Mouse (Mus musculus) megakaryocyte, embryonic 14.5 days (primary cell): ENCODE data around the gene Dpm3. TPM values are rescaled to one million over a fixed set of nuclear protein-coding genes. Genes with fewer than 3 reads are reported as not detected.

Experiments
- H3K27me3 ChIP-seq: replicated peaks from 2 replicates; pipeline ENCODE3; 2012; ENCODE audit warnings: inconsistent platforms
- H3K36me3 ChIP-seq: replicated peaks from 2 replicates; pipeline ENCODE3; 2012; ENCODE audit warnings: low read length, inconsistent platforms, mixed read lengths
- H3K4me1 ChIP-seq: 2 replicates; pipeline ENCODE4 v1.6.1; 2012; ENCODE audit warnings: inconsistent platforms
- H3K4me3 ChIP-seq: replicated peaks from 2 replicates; pipeline ENCODE3; 2012; ENCODE audit warnings: moderate library complexity, mild to moderate bottlenecking, inconsistent platforms
- H3K9me3 ChIP-seq: 2 replicates; pipeline ENCODE4 v1.6.1; 2012; ENCODE audit warnings: inconsistent platforms
- FLI1 ChIP-seq: IDR thresholded peaks from 2 replicates; pipeline ENCODE4 v1.6.1; 2012; ENCODE audit warnings: low read length, inconsistent platforms, mixed read lengths
- GATA1 ChIP-seq: IDR thresholded peaks from 3 replicates; pipeline ENCODE4 v1.6.1; 2012; ENCODE audit warnings: mixed read lengths, low read length, inconsistent platforms, borderline replicate concordance
- polyA plus RNA-seq: library from polyadenylated mRNA; stranded (reverse); fragments of >175 nt; gene quantifications from 2 replicates; pipeline ENCODE4 v1.2.3, GENCODE M21; 2012; ENCODE audit warnings: low replicate concordance; ENCODE audit not compliant: insufficient read depth

Dpm3 gene
- polyA plus RNA-seq, 1 experiment: 435 TPM

GRCm38 (mm10) chr3:89260211-89260610 lies 1.1 kb downstream of the Dpm3 start:
- TF ChIP-seq GATA1 (no peak), FLI1 (no peak)
- Histone ChIP-seq H3K4me3 (no peak overlapping the region), H3K36me3 (no peaks in the 10 kb centered on the region), H3K4me1 (peaks cover 45% of the 10 kb centered on the region), H3K27me3 (peaks cover 18% of the 10 kb centered on the region), H3K9me3 (no peaks in the 10 kb centered on the region)

GRCm38 (mm10) chr3:89262417-89262816 lies 3.3 kb downstream of the Dpm3 start:
- TF ChIP-seq GATA1 (no peak), FLI1 (no peak)
- Histone ChIP-seq H3K27me3 (peaks cover 18% of the 10 kb centered on the region), H3K4me3 (peak overlapping the region; percentile 8), H3K9me3 (no peaks in the 10 kb centered on the region), H3K36me3 (no peaks in the 10 kb centered on the region), H3K4me1 (peaks cover 49% of the 10 kb centered on the region)

DNA sequence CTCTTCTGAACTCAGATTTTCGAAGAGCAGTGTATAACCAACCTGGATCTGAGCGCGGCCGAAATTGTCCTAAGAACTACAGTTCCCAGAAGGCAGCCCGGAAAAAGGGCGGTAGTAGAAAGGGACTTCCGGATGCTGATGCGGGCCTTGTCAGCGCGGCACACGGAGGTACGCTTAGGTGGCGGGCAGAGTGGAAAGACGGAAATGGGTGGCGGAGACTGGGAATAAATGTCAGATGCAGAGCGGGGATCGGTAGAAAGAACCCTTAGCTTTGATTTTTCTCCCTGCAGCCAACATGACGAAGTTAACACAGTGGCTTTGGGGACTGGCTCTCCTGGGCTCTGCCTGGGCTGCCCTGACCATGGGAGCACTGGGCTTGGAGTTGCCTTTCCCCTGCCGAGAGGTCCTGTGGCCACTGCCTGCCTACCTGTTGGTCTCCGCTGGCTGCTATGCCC lies 7.3 kb downstream of the Dpm3 start:
- H3K4me3 ChIP-seq: peak overlapping the region; percentile 100
- TF ChIP-seq GATA1: no peak
- TF ChIP-seq FLI1: 0 out of 2 replicates have a peak, but pooled peaks have one; percentile 8
- peaks cover 9% of the 10 kb centered on the region for H3K36me3 ChIP-seq
- H3K4me1 ChIP-seq: peaks cover 65% of the 10 kb centered on the region
- H3K9me3 ChIP-seq: no peaks in the 10 kb centered on the region
- H3K27me3 ChIP-seq: peaks cover 2% of the 10 kb centered on the region

GRCm38 (mm10) chr3:89268916-89269315 lies 9.8 kb downstream of the Dpm3 start:
- TF ChIP-seq FLI1 (no peak), GATA1 (no peak)
- H3K9me3 ChIP-seq: no peaks in the 10 kb centered on the region
- H3K36me3 ChIP-seq: peaks cover 9% of the 10 kb centered on the region
- H3K27me3 ChIP-seq: peaks cover 17% of the 10 kb centered on the region
- H3K4me1 ChIP-seq: peaks cover 59% of the 10 kb centered on the region
- peak overlapping the region; percentile 94 for H3K4me3 ChIP-seq

GRCm38 (mm10) chr3:89270051-89270755 lies 11.0 kb downstream of the Dpm3 start, which contains the start of gene Slc50a1:
Gene Slc50a1, minus strand, starts transcription at chr3:89270570.
- H3K4me1 ChIP-seq: peaks cover 59% of the 10 kb centered on the region
- H3K27me3 ChIP-seq: peaks cover 21% of the 10 kb centered on the region
- H3K4me3 ChIP-seq: peak within 1 kb of the TSS; percentile 94
- peaks cover 9% of the 10 kb centered on the region for H3K36me3 ChIP-seq
- no peak for TF ChIP-seq GATA1
- no peak for TF ChIP-seq FLI1
- no peaks in the 10 kb centered on the region for H3K9me3 ChIP-seq

GRCm38 (mm10) chr3:89270891-89271290 lies 11.7 kb downstream of the Dpm3 start:
- TF ChIP-seq FLI1 (no peak), GATA1 (no peak)
- Histone ChIP-seq H3K36me3 (peaks cover 9% of the 10 kb centered on the region), H3K27me3 (peaks cover 27% of the 10 kb centered on the region), H3K9me3 (no peaks in the 10 kb centered on the region), H3K4me1 (peaks cover 57% of the 10 kb centered on the region), H3K4me3 (peak overlapping the region; percentile 94)

DNA sequence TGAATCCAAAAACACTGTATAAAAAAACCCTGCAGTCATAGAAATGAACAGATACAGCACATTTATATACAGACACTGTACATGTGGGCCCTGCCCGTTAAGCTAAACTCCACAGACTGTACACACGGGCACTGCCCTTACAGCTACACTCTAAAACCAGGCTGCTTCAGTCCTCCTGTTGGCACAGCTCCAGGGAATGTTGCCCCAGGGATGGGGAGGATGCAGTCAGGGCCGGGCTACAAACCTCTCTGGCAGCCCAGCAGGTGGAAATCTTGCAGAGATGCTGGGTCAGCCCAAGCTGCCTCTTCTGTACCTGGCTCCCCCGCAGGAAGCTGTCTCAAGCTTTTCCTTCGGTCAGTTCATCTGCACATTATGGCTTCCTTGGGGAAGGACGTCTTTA lies 12.6 kb downstream of the Dpm3 start:
- Histone ChIP-seq H3K27me3 (peaks cover 36% of the 10 kb centered on the region), H3K9me3 (no peaks in the 10 kb centered on the region), H3K4me3 (no peak overlapping the region), H3K36me3 (peaks cover 9% of the 10 kb centered on the region), H3K4me1 (peaks cover 48% of the 10 kb centered on the region)
- TF ChIP-seq FLI1 (no peak), GATA1 (no peak)

DNA sequence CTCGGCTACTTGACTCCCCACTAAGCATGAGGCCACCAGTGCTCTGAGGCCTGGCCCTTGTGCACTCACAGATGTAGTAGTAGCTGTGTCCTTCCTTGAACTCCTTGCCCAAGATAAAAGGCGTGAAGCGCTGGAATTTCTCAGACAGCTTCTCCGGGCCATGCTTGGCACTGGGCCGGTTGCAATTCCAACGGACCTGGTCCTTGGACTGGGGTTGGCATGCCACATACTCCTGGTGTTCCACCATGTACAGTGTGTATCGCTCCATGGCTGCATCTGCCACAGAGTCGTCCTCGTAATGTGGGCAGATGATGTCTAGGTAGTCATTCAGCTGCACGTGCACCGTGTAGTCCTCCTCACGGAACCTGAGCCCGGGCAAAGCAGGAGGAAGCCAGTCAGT lies 16.9 kb downstream of the Dpm3 start:
- peaks cover 36% of the 10 kb centered on the region for H3K4me1 ChIP-seq
- TF ChIP-seq GATA1: no peak
- H3K9me3 ChIP-seq: no peaks in the 10 kb centered on the region
- no peaks in the 10 kb centered on the region for H3K36me3 ChIP-seq
- peak overlapping the region; percentile 25 for H3K4me3 ChIP-seq
- peaks cover 77% of the 10 kb centered on the region for H3K27me3 ChIP-seq

- peaks cover 81% of the 10 kb centered on the region for H3K27me3 ChIP-seq
Observed at GRCm38 (mm10) chr3:89277281-89278021, 18.3 kb downstream of the Dpm3 start.

GRCm38 (mm10) chr3:89278107-89278506 lies 18.9 kb downstream of the Dpm3 start:
- TF ChIP-seq GATA1 (no peak), FLI1 (no peak)
- Histone ChIP-seq H3K9me3 (no peaks in the 10 kb centered on the region), H3K4me1 (peaks cover 41% of the 10 kb centered on the region), H3K27me3 (peaks cover 81% of the 10 kb centered on the region), H3K4me3 (peak overlapping the region; percentile 6), H3K36me3 (no peaks in the 10 kb centered on the region)

More at GRCm38 (mm10) chr3:89277281-89278021, 18.3 kb downstream of the Dpm3 start:
- peaks cover 45% of the 10 kb centered on the region for H3K4me1 ChIP-seq
- no peaks in the 10 kb centered on the region for H3K36me3 ChIP-seq
- TF ChIP-seq FLI1: no peak
- no peak for TF ChIP-seq GATA1
- H3K9me3 ChIP-seq: no peaks in the 10 kb centered on the region
- H3K4me3 ChIP-seq: no peak overlapping the region
